Mouse (Mus musculus): Measurements from ENCODE around the gene Faf1. TPM values are rescaled to one million over a fixed set of nuclear protein-coding genes. Genes with fewer than 3 reads are reported as not detected.

Gene Faf1
- polyA plus RNA-seq, 1 experiment from 2014 or later = 43.4 TPM

DNA sequence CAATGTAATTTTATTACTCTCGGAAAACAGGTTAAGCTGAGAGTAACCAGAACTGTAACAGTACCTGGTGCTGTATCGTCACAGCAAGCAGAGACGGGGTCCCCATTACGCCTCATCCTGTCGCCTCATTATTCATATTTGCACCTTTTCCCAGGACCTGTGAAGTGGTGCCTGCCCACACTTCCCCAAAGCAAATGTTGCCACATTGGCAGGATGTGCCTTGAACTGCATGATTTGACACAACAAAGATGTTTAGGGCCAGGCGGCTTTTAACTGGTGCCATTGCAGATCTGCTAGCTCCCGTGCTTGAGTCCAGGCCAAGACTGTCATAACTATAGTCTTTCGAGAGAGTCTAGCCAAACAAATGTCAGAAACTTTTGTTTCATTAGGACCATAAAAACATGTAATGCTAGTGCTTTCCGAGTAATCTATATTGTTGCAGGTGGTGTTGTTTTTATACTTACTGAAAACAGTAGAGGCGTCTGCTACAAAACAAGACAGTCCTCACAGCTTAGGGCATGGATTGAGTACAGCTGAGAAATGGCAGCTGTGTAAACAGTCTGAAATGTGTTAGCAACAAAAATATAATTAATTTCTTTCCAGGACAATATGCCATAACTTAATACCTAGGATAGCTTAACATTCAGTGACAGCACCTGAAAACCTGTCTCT, 121.3 kb downstream of the Faf1 start:
- 77% methylated on average over 10 of the region's 10 CpGs for WGBS

DNA sequence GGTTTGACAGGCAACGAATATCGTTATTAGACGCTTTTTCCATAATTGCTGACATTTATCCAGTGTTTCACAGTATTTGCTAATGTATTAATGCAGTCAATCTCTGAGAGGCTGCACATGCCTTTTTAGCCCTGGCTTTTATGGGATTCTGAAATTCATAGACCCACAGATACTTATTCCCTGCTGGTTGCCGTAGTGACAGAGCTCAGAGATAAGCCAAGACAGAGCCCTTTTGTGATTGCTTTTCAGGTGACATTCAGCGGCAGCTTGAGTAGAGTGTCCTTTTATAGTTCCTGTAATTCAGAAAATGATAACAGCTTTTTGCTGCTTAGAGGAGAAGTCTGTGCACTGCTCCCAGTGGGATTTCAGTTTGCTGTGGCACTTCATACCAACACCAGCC, 130.0 kb downstream of the Faf1 start:
- peak; percentile 62 for ATAC-seq (ENCODE audit: low FRiP score, low read depth)
- H3K4me3 ChIP-seq = no peak overlapping the region
- WGBS = 46% methylated on average over 5 of the region's 5 CpGs

More for the DNA sequence above, 121.3 kb downstream of the Faf1 start:
- ATAC-seq (ENCODE audit: low FRiP score, low read depth) = no peak
- no peak overlapping the region for H3K27ac ChIP-seq (replicated peaks)
- no peaks in the 10 kb centered on the region for H3K36me3 ChIP-seq
- 0 out of 2 replicates have a peak, but pooled peaks cover 3% of the 10 kb centered on the region for H3K27me3 ChIP-seq
- H3K4me1 ChIP-seq = no peaks in the 10 kb centered on the region
- H3K9me3 ChIP-seq = no peaks in the 10 kb centered on the region
- no peak overlapping the region for H3K9ac ChIP-seq (replicated peaks)
- H3K4me2 ChIP-seq (replicated peaks) = no peak overlapping the region
- no peak overlapping the region for H3K4me3 ChIP-seq

DNA sequence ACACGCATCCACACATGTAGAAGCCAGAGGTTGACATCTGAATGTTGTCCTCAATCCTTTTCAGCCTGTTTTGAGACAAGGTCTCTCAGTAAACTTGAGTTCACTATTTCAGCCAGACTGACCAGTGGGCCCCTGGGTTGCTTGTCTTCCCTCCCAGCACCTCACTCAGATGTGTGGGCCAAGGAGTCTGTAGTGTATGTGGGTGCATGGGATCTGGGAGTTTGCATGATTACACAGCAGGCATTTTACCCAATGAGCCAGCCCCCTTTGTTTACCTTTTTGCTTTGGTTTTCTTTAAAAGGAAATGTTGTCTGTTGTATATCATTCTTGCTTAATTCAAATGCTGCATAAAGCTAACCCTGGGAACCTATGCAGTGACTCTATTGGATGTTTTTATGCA, 138.8 kb downstream of the Faf1 start:
- Histone ChIP-seq H3K4me1 (peaks cover 7% of the 10 kb centered on the region; the same call in 1 of the 2 replicates), H3K9ac (replicated peaks) (no peak overlapping the region), H3K4me3 (no peak overlapping the region), H3K36me3 (no peaks in the 10 kb centered on the region), H3K4me2 (replicated peaks) (no peak overlapping the region), H3K27me3 (no peaks in the 10 kb centered on the region), H3K27ac (replicated peaks) (no peak overlapping the region), H3K9me3 (no peaks in the 10 kb centered on the region)
- ATAC-seq (ENCODE audit: low FRiP score, low read depth) = no peak
- 76% methylated on average over 1 of the region's 1 CpGs for WGBS

More for the DNA sequence above, 130.0 kb downstream of the Faf1 start:
- Histone ChIP-seq H3K27me3 (no peaks in the 10 kb centered on the region), H3K4me1 (peaks cover 5% of the 10 kb centered on the region), H3K9me3 (no peaks in the 10 kb centered on the region), H3K27ac (replicated peaks) (peak overlapping the region; percentile 30; the same call in 1 of the 2 replicates), H3K4me2 (replicated peaks) (no peak overlapping the region), H3K9ac (replicated peaks) (no peak overlapping the region), H3K36me3 (no peaks in the 10 kb centered on the region)

DNA sequence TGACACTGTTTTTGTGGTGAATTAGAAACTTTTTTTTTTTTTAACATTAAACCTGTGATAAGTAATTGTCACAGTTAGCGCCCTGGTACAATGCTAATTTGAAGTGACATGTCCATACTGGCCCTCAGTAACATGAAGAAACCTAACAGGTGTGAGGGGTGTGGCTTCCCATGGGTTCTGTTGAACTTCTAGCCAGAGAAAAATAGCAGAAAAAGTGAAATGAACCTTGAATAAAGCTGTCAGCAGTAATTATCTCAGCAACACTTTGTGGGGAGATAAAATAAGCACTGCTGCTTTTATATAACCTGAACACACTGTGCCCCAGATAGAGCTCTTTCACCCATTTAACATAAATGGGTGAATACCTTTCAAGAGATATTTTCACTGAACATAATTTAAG, 139.2 kb downstream of the Faf1 start:
- Histone ChIP-seq H3K27me3 (no peaks in the 10 kb centered on the region), H3K9ac (replicated peaks) (no peak overlapping the region), H3K9me3 (no peaks in the 10 kb centered on the region), H3K4me2 (replicated peaks) (no peak overlapping the region), H3K4me3 (no peak overlapping the region), H3K36me3 (no peaks in the 10 kb centered on the region), H3K27ac (replicated peaks) (no peak overlapping the region), H3K4me1 (peaks cover 7% of the 10 kb centered on the region; the same call in 1 of the 2 replicates)
- 81% methylated on average over 1 of the region's 1 CpGs for WGBS
- no peak for ATAC-seq (ENCODE audit: low FRiP score, low read depth)

DNA sequence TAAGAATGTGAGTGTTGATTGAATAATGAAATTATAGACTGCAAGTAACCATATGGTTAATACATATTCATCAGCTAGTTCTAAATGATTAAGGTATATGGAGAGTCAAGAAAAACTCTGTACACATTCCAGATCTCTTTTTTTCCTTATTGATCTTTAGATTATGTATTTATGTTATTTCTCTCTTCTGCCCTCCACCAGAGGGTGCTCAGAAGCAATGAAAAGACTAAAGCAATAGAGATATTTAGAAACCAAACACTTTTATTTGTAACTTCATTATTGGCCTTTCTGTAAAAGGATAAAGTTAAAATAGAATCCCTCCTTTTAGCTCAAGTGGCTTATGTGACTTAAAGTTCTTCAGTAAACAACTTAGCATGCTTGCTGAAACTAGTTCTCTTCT, 143.1 kb downstream of the Faf1 start:
- no peak overlapping the region for H3K27ac ChIP-seq (replicated peaks)
- ATAC-seq (ENCODE audit: low FRiP score, low read depth) = no peak
- H3K4me1 ChIP-seq = peaks cover 7% of the 10 kb centered on the region; the same call in 1 of the 2 replicates
- no peaks in the 10 kb centered on the region for H3K9me3 ChIP-seq
- H3K36me3 ChIP-seq = no peaks in the 10 kb centered on the region
- H3K4me3 ChIP-seq = no peak overlapping the region
- no peak overlapping the region for H3K9ac ChIP-seq (replicated peaks)
- H3K27me3 ChIP-seq = no peaks in the 10 kb centered on the region
- H3K4me2 ChIP-seq (replicated peaks) = no peak overlapping the region

DNA sequence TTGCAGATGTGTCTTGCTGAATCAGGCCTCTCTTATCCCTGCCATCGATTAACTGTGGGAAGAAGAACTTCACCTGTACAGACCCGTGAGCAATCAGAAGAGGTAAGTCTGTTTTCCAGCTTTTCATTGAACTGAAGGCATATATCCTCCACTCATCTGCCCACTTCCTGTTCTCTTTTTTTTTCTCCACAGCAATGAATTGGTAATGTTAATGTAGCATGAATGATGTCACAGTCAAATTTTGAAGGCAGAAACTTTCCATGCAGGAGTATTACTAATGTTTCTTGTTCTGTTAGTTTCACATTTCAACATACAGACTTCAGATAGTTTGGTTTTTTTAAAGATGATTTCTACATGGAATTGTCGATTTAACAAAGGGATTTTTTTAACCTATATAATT, 153.4 kb downstream of the Faf1 start:
- WGBS = 93% methylated on average over 3 of the region's 3 CpGs

DNA sequence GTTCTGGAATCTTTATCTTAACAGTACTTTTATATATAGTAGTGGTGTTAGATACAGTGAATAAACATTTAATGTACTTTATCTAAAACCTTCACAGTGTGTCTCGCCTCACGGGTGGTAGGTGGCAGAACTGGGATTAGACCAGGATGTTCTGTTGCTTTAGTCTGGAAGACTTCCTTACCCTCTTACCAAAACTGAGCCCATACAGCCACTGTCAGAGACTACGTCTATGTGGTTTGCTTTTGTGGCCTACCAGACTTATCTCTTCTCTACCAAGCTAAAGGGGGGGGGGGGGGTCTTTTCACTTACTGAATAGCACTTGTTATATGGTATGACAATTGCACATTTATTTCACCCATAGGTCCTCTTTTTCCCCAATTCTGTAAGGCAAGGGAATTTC, 181.5 kb downstream of the Faf1 start:
- Histone ChIP-seq H3K36me3 (no peaks in the 10 kb centered on the region), H3K4me3 (no peak overlapping the region), H3K9me3 (no peaks in the 10 kb centered on the region), H3K4me1 (peaks cover 26% of the 10 kb centered on the region), H3K27me3 (peaks cover 9% of the 10 kb centered on the region), H3K4me2 (replicated peaks) (no peak overlapping the region), H3K27ac (replicated peaks) (no peak overlapping the region), H3K9ac (replicated peaks) (no peak overlapping the region)
- ATAC-seq (ENCODE audit: low FRiP score, low read depth) = no peak
- 47% methylated on average over 3 of the region's 3 CpGs for WGBS

More for the DNA sequence above, 153.4 kb downstream of the Faf1 start:
- no peak overlapping the region for H3K27ac ChIP-seq (replicated peaks)
- H3K4me1 ChIP-seq = no peaks in the 10 kb centered on the region
- H3K36me3 ChIP-seq = no peaks in the 10 kb centered on the region
- no peak overlapping the region for H3K9ac ChIP-seq (replicated peaks)
- no peaks in the 10 kb centered on the region for H3K9me3 ChIP-seq
- H3K4me3 ChIP-seq = no peak overlapping the region
- no peak overlapping the region for H3K4me2 ChIP-seq (replicated peaks)
- ATAC-seq (ENCODE audit: low FRiP score, low read depth) = no peak
- H3K27me3 ChIP-seq = no peaks in the 10 kb centered on the region

DNA sequence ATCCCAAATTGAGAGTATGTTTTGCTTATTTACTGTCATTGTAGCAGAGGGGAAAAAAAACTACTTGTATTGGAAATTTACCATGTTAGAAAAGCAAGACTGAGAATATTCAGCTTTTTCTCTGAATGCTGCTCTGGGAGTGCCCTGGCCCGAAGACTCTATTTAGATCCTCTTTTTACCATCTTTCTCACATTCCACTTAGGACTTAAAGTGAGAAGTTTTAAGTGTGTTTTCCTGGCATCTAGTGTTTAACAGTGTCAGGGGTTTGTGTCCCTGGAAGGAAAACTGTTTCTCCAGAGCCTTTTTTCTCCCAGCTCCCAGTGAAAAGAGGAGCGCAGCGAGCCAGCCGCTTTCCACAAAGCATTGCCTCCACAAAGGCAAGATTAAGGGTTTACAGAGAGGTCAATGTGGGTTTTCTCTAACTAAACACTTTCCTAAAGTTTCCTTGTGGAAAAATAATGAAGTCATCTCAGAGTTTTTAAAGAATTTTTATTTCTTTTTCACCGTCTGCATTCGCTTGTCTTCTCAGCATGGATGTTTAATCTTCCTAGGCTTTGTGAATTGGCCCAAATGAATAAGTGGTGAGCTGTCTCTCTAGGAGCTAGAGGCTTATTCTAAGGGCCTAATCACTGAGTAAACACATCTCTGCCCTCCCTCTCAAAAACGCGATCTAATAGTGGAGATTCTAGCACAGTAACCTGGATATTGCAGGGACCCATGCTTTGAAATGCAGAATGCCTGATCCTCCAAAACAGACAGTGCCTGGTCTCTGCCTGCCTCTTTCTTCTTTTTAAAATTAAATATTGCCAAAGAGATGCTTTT, 182.4 kb downstream of the Faf1 start:
- no peaks in the 10 kb centered on the region for H3K9me3 ChIP-seq
- no peaks in the 10 kb centered on the region for H3K36me3 ChIP-seq
- no peak overlapping the region for H3K4me3 ChIP-seq
- WGBS = 4% methylated on average over 8 of the region's 8 CpGs
- 0 out of 2 replicates have a peak overlapping the region, but pooled peaks have one; percentile 7 for H3K4me2 ChIP-seq (replicated peaks)
- H3K27me3 ChIP-seq = peaks cover 9% of the 10 kb centered on the region
- peak; percentile 55; the same call in 1 of the 2 replicates for ATAC-seq (ENCODE audit: low FRiP score, low read depth)
- H3K27ac ChIP-seq (replicated peaks) = 0 out of 2 replicates have a peak overlapping the region, but pooled peaks have one; percentile 39
- H3K4me1 ChIP-seq = peaks cover 28% of the 10 kb centered on the region
- H3K9ac ChIP-seq (replicated peaks) = no peak overlapping the region

DNA sequence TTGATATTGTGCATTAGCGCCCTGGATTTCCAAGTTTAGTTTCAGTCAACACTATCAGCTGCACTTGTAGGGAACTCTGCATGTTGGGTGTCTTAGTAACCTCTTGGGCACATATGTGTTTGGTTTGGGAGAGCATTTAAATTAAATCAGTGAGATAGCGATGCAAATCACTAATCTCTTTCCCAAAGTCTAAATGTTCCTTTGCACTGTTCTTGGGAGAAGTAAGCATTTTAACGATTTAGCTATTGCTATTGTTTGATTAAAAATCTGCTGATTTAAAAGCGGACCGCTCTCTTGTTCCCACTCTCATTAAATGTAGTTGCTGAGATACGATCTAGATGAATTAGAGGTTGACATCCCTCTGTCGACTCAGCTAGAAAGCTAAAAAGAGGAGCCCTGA, 183.0 kb downstream of the Faf1 start:
- H3K9ac ChIP-seq (replicated peaks) = no peak overlapping the region
- H3K27ac ChIP-seq (replicated peaks) = 0 out of 2 replicates have a peak overlapping the region, but pooled peaks have one; percentile 39
- peaks cover 28% of the 10 kb centered on the region for H3K4me1 ChIP-seq
- no peak overlapping the region for H3K4me3 ChIP-seq
- WGBS = 31% methylated on average over 7 of the region's 7 CpGs
- H3K27me3 ChIP-seq = peaks cover 9% of the 10 kb centered on the region
- H3K4me2 ChIP-seq (replicated peaks) = no peak overlapping the region
- ATAC-seq (ENCODE audit: low FRiP score, low read depth) = no peak
- H3K9me3 ChIP-seq = no peaks in the 10 kb centered on the region
- no peaks in the 10 kb centered on the region for H3K36me3 ChIP-seq

DNA sequence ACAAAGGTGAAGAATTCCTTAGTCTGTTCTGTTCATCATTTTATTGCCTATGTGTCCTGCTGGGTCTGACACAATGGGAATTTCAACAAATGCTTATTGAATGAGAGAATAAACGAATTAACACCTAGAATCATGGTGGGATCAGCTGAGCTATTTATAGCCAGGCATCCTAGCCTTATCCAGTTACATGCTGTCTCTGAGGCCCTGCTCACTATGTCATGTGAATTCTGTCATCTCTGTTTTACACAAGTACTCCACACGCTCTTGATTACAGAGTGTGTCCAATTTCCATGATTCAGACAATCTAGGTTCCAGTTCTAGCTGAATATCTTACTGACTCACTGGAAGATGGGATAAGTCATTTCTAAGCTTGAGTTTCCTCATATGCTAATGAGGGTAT, 183.9 kb downstream of the Faf1 start:
- H3K4me3 ChIP-seq = no peak overlapping the region
- 20% methylated on average over 2 of the region's 2 CpGs for WGBS
- H3K9ac ChIP-seq (replicated peaks) = no peak overlapping the region
- H3K4me1 ChIP-seq = peaks cover 28% of the 10 kb centered on the region
- no peaks in the 10 kb centered on the region for H3K9me3 ChIP-seq
- no peaks in the 10 kb centered on the region for H3K36me3 ChIP-seq
- no peak overlapping the region for H3K27ac ChIP-seq (replicated peaks)
- no peak for ATAC-seq (ENCODE audit: low FRiP score, low read depth)
- peaks cover 9% of the 10 kb centered on the region for H3K27me3 ChIP-seq
- no peak overlapping the region for H3K4me2 ChIP-seq (replicated peaks)

DNA sequence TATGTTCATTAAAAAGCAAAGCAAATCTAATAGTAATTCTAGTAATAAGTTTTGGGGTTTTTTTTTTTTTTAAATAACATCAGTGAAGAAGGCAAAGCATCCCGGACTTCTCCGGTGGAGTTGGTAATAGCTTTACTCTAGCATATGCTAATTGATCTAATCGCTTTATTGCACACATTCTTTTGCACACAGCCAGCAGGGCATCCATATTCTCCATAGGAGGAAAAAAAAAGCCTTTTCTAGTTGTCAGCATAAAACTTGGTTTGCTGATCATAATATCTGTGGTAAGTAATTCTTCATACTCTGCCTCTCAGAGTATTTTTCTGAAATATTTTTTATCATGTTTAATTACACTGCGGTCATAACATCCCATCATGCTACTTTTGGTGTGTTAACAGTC, 185.9 kb downstream of the Faf1 start:
- Histone ChIP-seq H3K27me3 (peaks cover 7% of the 10 kb centered on the region; the same call in 1 of the 2 replicates), H3K9ac (replicated peaks) (no peak overlapping the region), H3K9me3 (no peaks in the 10 kb centered on the region), H3K36me3 (no peaks in the 10 kb centered on the region), H3K4me3 (no peak overlapping the region), H3K4me1 (peaks cover 28% of the 10 kb centered on the region), H3K4me2 (replicated peaks) (no peak overlapping the region), H3K27ac (replicated peaks) (no peak overlapping the region)
- WGBS = 50% methylated on average over 4 of the region's 4 CpGs
- no peak for ATAC-seq (ENCODE audit: low FRiP score, low read depth)

DNA sequence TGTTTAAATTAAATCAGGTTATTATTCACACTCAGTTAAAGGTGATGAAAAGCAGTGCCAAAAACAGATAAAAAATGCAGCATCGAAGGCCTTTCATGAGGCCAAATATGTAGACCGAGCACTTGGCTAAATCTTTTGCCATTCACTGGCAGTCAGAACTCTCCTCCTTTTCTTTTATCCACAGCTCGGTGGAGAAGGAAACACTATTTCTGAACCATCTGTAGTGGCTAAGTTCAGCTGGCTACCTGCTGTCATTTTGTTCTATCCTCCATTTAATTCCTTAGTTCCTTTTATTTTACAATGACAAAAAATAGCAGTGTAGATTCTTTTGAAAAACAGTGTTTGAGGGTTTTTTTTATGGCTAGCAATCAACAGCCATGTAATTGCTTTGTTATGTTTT, 186.6 kb downstream of the Faf1 start:
- H3K4me1 ChIP-seq = peaks cover 23% of the 10 kb centered on the region
- H3K4me3 ChIP-seq = no peak overlapping the region
- no peaks in the 10 kb centered on the region for H3K36me3 ChIP-seq
- H3K9ac ChIP-seq (replicated peaks) = no peak overlapping the region
- no peak for ATAC-seq (ENCODE audit: low FRiP score, low read depth)
- no peaks in the 10 kb centered on the region for H3K27me3 ChIP-seq
- 18% methylated on average over 3 of the region's 3 CpGs for WGBS
- H3K9me3 ChIP-seq = no peaks in the 10 kb centered on the region
- H3K27ac ChIP-seq (replicated peaks) = no peak overlapping the region
- H3K4me2 ChIP-seq (replicated peaks) = no peak overlapping the region
